Mouse (Mus musculus) ES-E14 (cell line): ENCODE measurements around the gene Mettl24.

ENCODE experiments used
- CHD2 ChIP-seq: IDR thresholded peaks from 2 replicates; pipeline ENCODE4 v1.6.1; 2014; ENCODE audit warnings: mild to moderate bottlenecking, low read depth, low read length, inconsistent platforms
- HCFC1 ChIP-seq: IDR thresholded peaks from 2 replicates; pipeline ENCODE4 v1.6.1; 2012; ENCODE audit warnings: low read length, inconsistent platforms, borderline replicate concordance; ENCODE audit not compliant: insufficient read depth
- MAFK ChIP-seq: IDR thresholded peaks from 2 replicates; pipeline ENCODE4 v1.6.1; 2014; ENCODE audit warnings: mild to moderate bottlenecking, low read depth, low read length, inconsistent platforms; ENCODE audit not compliant: insufficient read depth
- ZC3H11A ChIP-seq: IDR thresholded peaks from 2 replicates; pipeline ENCODE4 v1.6.1; 2012; ENCODE audit warnings: low read depth, mild to moderate bottlenecking, inconsistent platforms, low read length, borderline replicate concordance
- ZNF384 ChIP-seq: IDR thresholded peaks from 2 replicates; pipeline ENCODE4 v1.6.1; 2012; ENCODE audit warnings: low read depth, low read length, inconsistent platforms

DNA sequence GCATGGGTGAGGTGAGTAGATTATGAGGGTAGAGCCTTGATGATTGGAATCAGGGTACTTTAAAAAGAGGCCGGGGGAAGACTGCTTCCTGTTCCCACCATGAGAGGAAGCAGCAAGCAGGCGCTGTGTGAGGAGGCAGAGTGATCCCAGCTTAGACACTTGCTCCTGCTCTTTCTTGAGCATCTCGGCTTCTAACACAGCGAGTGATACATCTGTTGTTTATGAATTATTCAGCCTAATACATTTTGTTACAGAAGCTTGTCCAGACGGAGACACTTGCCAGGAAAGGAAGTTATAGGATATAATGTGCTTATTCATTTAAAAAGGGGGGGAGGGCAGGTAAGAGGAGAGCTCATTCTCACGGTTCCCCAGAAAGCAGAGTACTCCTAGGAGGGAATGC lies 142.9 kb downstream of the Mettl24 start:
- TF ChIP-seq HCFC1 (no peak), ZC3H11A (no peak), CHD2 (no peak), ZNF384 (no peak), MAFK (no peak)
